Mouse (Mus musculus): ENCODE results near the gene Gm38431. TPM values are rescaled to one million over a fixed set of nuclear protein-coding genes. Genes with fewer than 3 reads are reported as not detected.

Gene Gm38431
- polyA plus RNA-seq, 2 experiments, result 0.91 to 2.4 TPM

GRCm38 (mm10) chr9:21030055-21030600 lies 61.7 kb downstream of the Gm38431 start:
- no peaks in the 10 kb centered on the region for H3K36me3 ChIP-seq (replicated peaks; ENCODE audit: control insufficient read depth, insufficient read depth, low read depth)
- TF ChIP-seq EP300 (IDR thresholded peaks at IDR 0.05; ENCODE audit: low read depth) (no peak), CTCF (IDR thresholded peaks at IDR 0.05; ENCODE audit: low read depth) (no peak)
- no peaks in the 10 kb centered on the region for H3K9me3 ChIP-seq (ENCODE audit: control insufficient read depth, low read length)
- WGBS (ENCODE audit: insufficient replicate concordance), result 9% methylated on average over 22 of the region's 22 CpGs
- H3K9ac ChIP-seq (replicated peaks), result peak overlapping the region; percentile 95
- peak overlapping the region; percentile 91 for H3K27ac ChIP-seq
- H3K27me3 ChIP-seq (ENCODE audit: control insufficient read depth, insufficient read depth, low read length), result peaks cover 32% of the 10 kb centered on the region
- peak overlapping the region; percentile 100 for H3K4me2 ChIP-seq (ENCODE audit: low read depth)
- H3K4me3 ChIP-seq (ENCODE audit: insufficient read depth in 1 of 2, low read depth in 2 of 2, low read length in 2 of 2), result peak overlapping the region; percentile 67 to 87
- ATAC-seq (ENCODE audit: insufficient read depth) (peak; percentile 6; the same call in 1 of the 2 replicates), DNase-seq (ENCODE audit: low read depth in 3 of 3, low spot score in 3 of 3) (no peak)
- peaks cover 30 to 32% of the 10 kb centered on the region in 2 experiments for H3K4me1 ChIP-seq (replicated peaks; ENCODE audit: control insufficient read depth in 2 of 2, insufficient read depth in 2 of 2, low read length in 1 of 2)

- peak; percentile 81 for ATAC-seq (ENCODE audit: insufficient read depth)
- H3K4me1 ChIP-seq (replicated peaks; ENCODE audit: control insufficient read depth in 2 of 2, insufficient read depth in 2 of 2, low read length in 1 of 2), result peaks cover 30 to 32% of the 10 kb centered on the region in 2 experiments
- no peaks in the 10 kb centered on the region for H3K36me3 ChIP-seq (replicated peaks; ENCODE audit: control insufficient read depth, insufficient read depth, low read depth)
- H3K27me3 ChIP-seq (ENCODE audit: control insufficient read depth, insufficient read depth, low read length), result peaks cover 26% of the 10 kb centered on the region
- under 1% methylated on average over 37 of the region's 37 CpGs for WGBS (ENCODE audit: insufficient replicate concordance)
- no peaks in the 10 kb centered on the region for H3K9me3 ChIP-seq (ENCODE audit: control insufficient read depth, low read length)
- H3K27ac ChIP-seq, result peak within 1 kb of the TSS; percentile 91
- peak within 1 kb of the TSS; percentile 67 to 87 for H3K4me3 ChIP-seq (ENCODE audit: insufficient read depth in 1 of 2, low read depth in 2 of 2, low read length in 2 of 2)
- TF ChIP-seq EP300 (IDR thresholded peaks at IDR 0.05; ENCODE audit: low read depth) (peak; percentile 88), CTCF (IDR thresholded peaks at IDR 0.05; ENCODE audit: low read depth) (peak; percentile 98)
- H3K9ac ChIP-seq (replicated peaks), result peak within 1 kb of the TSS; percentile 95
- DNase-seq (ENCODE audit: low read depth in 3 of 3, low spot score in 3 of 3), result peak; percentile 89
- H3K4me2 ChIP-seq (ENCODE audit: low read depth), result peak within 1 kb of the TSS; percentile 100
Measured at GRCm38 (mm10) chr9:21029291-21030054, 62.3 kb downstream of the Gm38431 start, which contains the start of gene Icam4. Icam4 (plus strand) TSS chr9:21029373.

GRCm38 (mm10) chr9:21028560-21029110 lies 63.2 kb downstream of the Gm38431 start:
- Histone ChIP-seq H3K9me3 (ENCODE audit: control insufficient read depth, low read length) (no peaks in the 10 kb centered on the region), H3K4me3 (ENCODE audit: insufficient read depth in 1 of 2, low read depth in 2 of 2, low read length in 2 of 2) (peak overlapping the region; percentile 16 to 67; a peak in 3 of 4 replicates), H3K4me1 (replicated peaks; ENCODE audit: control insufficient read depth in 2 of 2, insufficient read depth in 2 of 2, low read length in 1 of 2) (peaks cover 30 to 32% of the 10 kb centered on the region in 2 experiments), H3K27ac (peak overlapping the region; percentile 91), H3K36me3 (replicated peaks; ENCODE audit: control insufficient read depth, insufficient read depth, low read depth) (no peaks in the 10 kb centered on the region), H3K9ac (replicated peaks) (peak overlapping the region; percentile 95), H3K27me3 (ENCODE audit: control insufficient read depth, insufficient read depth, low read length) (peaks cover 17% of the 10 kb centered on the region), H3K4me2 (ENCODE audit: low read depth) (peak overlapping the region; percentile 100)
- TF ChIP-seq CTCF (IDR thresholded peaks at IDR 0.05; ENCODE audit: low read depth), result no peak
- no peak for TF ChIP-seq EP300 (IDR thresholded peaks at IDR 0.05; ENCODE audit: low read depth)
- ATAC-seq (ENCODE audit: insufficient read depth) (no peak), DNase-seq (ENCODE audit: low read depth in 3 of 3, low spot score in 3 of 3) (peak in 1 of 3 experiments; percentile 39)
- 44% methylated on average over 6 of the region's 6 CpGs for WGBS (ENCODE audit: insufficient replicate concordance)

GRCm38 (mm10) chr9:21027774-21028290 lies 64.0 kb downstream of the Gm38431 start:
- peaks cover 11% of the 10 kb centered on the region for H3K27me3 ChIP-seq (ENCODE audit: control insufficient read depth, insufficient read depth, low read length)
- H3K9me3 ChIP-seq (ENCODE audit: control insufficient read depth, low read length), result no peaks in the 10 kb centered on the region
- peaks cover 28 to 30% of the 10 kb centered on the region in 2 experiments for H3K4me1 ChIP-seq (replicated peaks; ENCODE audit: control insufficient read depth in 2 of 2, insufficient read depth in 2 of 2, low read length in 1 of 2)
- no peaks in the 10 kb centered on the region for H3K36me3 ChIP-seq (replicated peaks; ENCODE audit: control insufficient read depth, insufficient read depth, low read depth)
- no peak overlapping the region for H3K9ac ChIP-seq (replicated peaks)
- DNase-seq (ENCODE audit: low read depth in 3 of 3, low spot score in 3 of 3), result no peak
- no peak overlapping the region; the same call in 1 of the 2 replicates for H3K4me2 ChIP-seq (ENCODE audit: low read depth)
- H3K4me3 ChIP-seq (ENCODE audit: insufficient read depth in 1 of 2, low read depth in 2 of 2, low read length in 2 of 2), result no peak overlapping the region
- H3K27ac ChIP-seq, result peak overlapping the region; percentile 91
- WGBS (ENCODE audit: insufficient replicate concordance), result 72% methylated on average over 8 of the region's 8 CpGs
- ATAC-seq (ENCODE audit: insufficient read depth), result no peak
- TF ChIP-seq CTCF (IDR thresholded peaks at IDR 0.05; ENCODE audit: low read depth) (no peak), EP300 (IDR thresholded peaks at IDR 0.05; ENCODE audit: low read depth) (no peak)
